Mouse (Mus musculus) c-Kit-positive CD71-negative TER-119-negative erythroid progenitor cells, embryonic 14.5 days (primary cell): Measurements from ENCODE around the gene Mettl22.

Experiments
- DNase-seq: peaks from one replicate; pipeline ENCODE4 v3.0.0-alpha.2; 2013; ENCODE audit warnings: low read depth

The Mettl22 gene

GRCm38 (mm10) chr16:8512830-8513229 lies 42.2 kb downstream of the Mettl22 start:
- no peak for DNase-seq

GRCm38 (mm10) chr16:8513236-8513906 lies 42.8 kb downstream of the Mettl22 start, which contains the start of gene Abat:
Gene Abat (plus strand): TSS chr16:8513429.
- DNase-seq, result peak; percentile 22

GRCm38 (mm10) chr16:8514180-8514579 lies 43.6 kb downstream of the Mettl22 start:
- DNase-seq, result no peak

- no peak for DNase-seq
These were observed 49.9 kb downstream of the Mettl22 start for GRCm38 (mm10) chr16:8520525-8520924.

- DNase-seq, result no peak
These were observed 50.7 kb downstream of the Mettl22 start for GRCm38 (mm10) chr16:8521322-8521721.

GRCm38 (mm10) chr16:8523480-8524144 lies 53.0 kb downstream of the Mettl22 start:
- DNase-seq, result no peak

GRCm38 (mm10) chr16:8524163-8524847 lies 53.7 kb downstream of the Mettl22 start:
- DNase-seq, result no peak

- no peak for DNase-seq
These were observed 54.7 kb downstream of the Mettl22 start for GRCm38 (mm10) chr16:8525293-8525692.

- no peak for DNase-seq
These were observed 55.3 kb downstream of the Mettl22 start for GRCm38 (mm10) chr16:8525877-8526276.

GRCm38 (mm10) chr16:8529389-8529788 lies 58.8 kb downstream of the Mettl22 start:
- DNase-seq, result no peak

GRCm38 (mm10) chr16:8530018-8530417 lies 59.4 kb downstream of the Mettl22 start:
- no peak for DNase-seq

GRCm38 (mm10) chr16:8532461-8532860 lies 61.9 kb downstream of the Mettl22 start:
- DNase-seq, result no peak

GRCm38 (mm10) chr16:8532894-8533293 lies 62.3 kb downstream of the Mettl22 start:
- no peak for DNase-seq

GRCm38 (mm10) chr16:8533477-8533876 lies 62.9 kb downstream of the Mettl22 start:
- no peak for DNase-seq

- no peak for DNase-seq
These were observed 64.0 kb downstream of the Mettl22 start for GRCm38 (mm10) chr16:8534466-8535200.

GRCm38 (mm10) chr16:8535411-8535810 lies 64.8 kb downstream of the Mettl22 start:
- DNase-seq, result no peak

GRCm38 (mm10) chr16:8539150-8539865 lies 68.7 kb downstream of the Mettl22 start:
- DNase-seq, result no peak
